Mouse (Mus musculus): ENCODE measurements around the gene Gm10644.

GRCm38 (mm10) chr8:83976101-83976630 lies 21.2 kb upstream of the Gm10644 start:
- TF ChIP-seq CTCF (IDR thresholded peaks at IDR 0.05; ENCODE audit: low read depth, low read length) (no peak; the same call in 1 of the 2 replicates), GATA1 (IDR thresholded peaks at IDR 0.05; ENCODE audit: borderline replicate concordance, low read length) (no peak), TAL1 (conservative IDR thresholded peaks at IDR 0.05; ENCODE audit: low read depth, low read length) (no peak), POLR2AphosphoS5 (IDR thresholded peaks at IDR 0.05; ENCODE audit: insufficient replicate concordance, low read depth, low read length) (no peak), GATA2 (IDR thresholded peaks at IDR 0.05; ENCODE audit: borderline replicate concordance, low read depth, low read length) (no peak)
